Mouse (Mus musculus): Measurements from ENCODE around the gene Ormdl2. TPM values are rescaled to one million over a fixed set of nuclear protein-coding genes. Genes with fewer than 3 reads are reported as not detected.

Gene Ormdl2
- 59.2 and 64.6 TPM in 2 replicates for polyA plus RNA-seq (2014; fragmentation: Nextera tagmentation; extraction: Ambion mirVana)

DNA sequence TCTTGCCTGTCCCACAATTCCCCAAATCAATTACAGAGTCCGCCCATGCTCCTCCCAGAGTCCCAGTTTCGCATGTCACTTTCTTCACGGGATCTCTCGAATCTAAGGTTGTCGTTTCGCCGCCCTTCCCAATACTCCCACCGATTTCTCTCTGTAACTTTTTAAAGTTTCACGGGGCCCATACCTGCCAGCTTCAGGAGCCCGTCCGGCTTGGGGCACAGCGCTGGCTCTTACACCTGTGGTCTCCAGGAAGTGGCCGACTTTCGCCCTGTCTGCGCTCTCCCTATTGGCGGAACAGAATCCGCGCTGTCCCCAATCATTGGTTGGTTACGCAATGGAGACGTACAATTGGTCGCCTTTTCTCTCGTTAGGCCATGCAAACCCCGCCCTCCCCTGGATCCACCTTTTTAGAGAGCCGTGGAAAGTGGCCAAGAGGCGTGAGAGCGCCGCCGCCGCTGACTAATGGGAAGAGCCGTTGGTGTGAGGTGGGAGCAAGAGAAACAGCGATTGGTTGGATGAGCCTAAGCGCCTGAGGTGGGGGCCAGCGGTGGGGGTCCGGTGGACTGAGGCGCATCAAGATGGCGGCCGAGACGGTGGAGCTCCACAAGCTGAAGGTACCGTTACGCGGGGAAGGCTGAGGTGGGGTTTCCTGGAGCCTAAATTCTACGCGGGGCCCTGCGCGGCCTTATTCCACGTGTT, at the start of gene Ormdl2:
Gene Ormdl2, minus strand, starts transcription at position 288 of the 699 bp plus-strand sequence.
- Histone ChIP-seq H3K9me3 (ENCODE audit: control insufficient read depth, low read length) (no peaks in the 10 kb centered on the region), H3K9ac (ENCODE audit: low read length) (peak within 1 kb of the TSS; percentile 77), H3K36me3 (ENCODE audit: control insufficient read depth, insufficient read depth, low read length) (peaks cover 1% of the 10 kb centered on the region), H3K4me3 (ENCODE audit: low read depth, low read length) (peak within 1 kb of the TSS; percentile 88), H3K4me2 (ENCODE audit: low read depth) (peak within 1 kb of the TSS; percentile 67), H3K27me3 (ENCODE audit: control insufficient read depth, insufficient read depth, low read length) (no peaks in the 10 kb centered on the region), H3K4me1 (ENCODE audit: control insufficient read depth, insufficient read depth, low read length) (peaks cover 4% of the 10 kb centered on the region), H3K27ac (ENCODE audit: low read depth, low read length) (no peak within 1 kb of the TSS)
- DNase-seq (ENCODE audit: low spot score) (peak; percentile 99), ATAC-seq (ENCODE audit: insufficient read depth, low FRiP score, low TSS enrichment) (peak; percentile 100)
- WGBS, result under 1% methylated on average over 46 of the region's 46 CpGs

GRCm38 (mm10) chr10:128870341-128870740, 48.9 kb upstream of the Ormdl2 start:
- Histone ChIP-seq H3K9me3 (ENCODE audit: control insufficient read depth, low read length) (no peaks in the 10 kb centered on the region), H3K27me3 (ENCODE audit: control insufficient read depth, insufficient read depth, low read length) (no peaks in the 10 kb centered on the region), H3K4me3 (ENCODE audit: low read depth, low read length) (no peak overlapping the region), H3K4me2 (ENCODE audit: low read depth) (no peak overlapping the region), H3K27ac (ENCODE audit: low read depth, low read length) (no peak overlapping the region), H3K9ac (ENCODE audit: low read length) (no peak overlapping the region), H3K4me1 (ENCODE audit: control insufficient read depth, insufficient read depth, low read length) (no peaks in the 10 kb centered on the region), H3K36me3 (ENCODE audit: control insufficient read depth, insufficient read depth, low read length) (0 out of 2 replicates have a peak, but pooled peaks cover 7% of the 10 kb centered on the region)
- no peak for ATAC-seq (ENCODE audit: insufficient read depth, low FRiP score, low TSS enrichment)
- DNase-seq (ENCODE audit: low spot score), result no peak
- 87% methylated on average over 3 of the region's 3 CpGs for WGBS

GRCm38 (mm10) chr10:128866518-128866917, 45.1 kb upstream of the Ormdl2 start:
- Histone ChIP-seq H3K9ac (ENCODE audit: low read length) (no peak overlapping the region), H3K4me1 (ENCODE audit: control insufficient read depth, insufficient read depth, low read length) (no peaks in the 10 kb centered on the region), H3K36me3 (ENCODE audit: control insufficient read depth, insufficient read depth, low read length) (no peaks in the 10 kb centered on the region), H3K9me3 (ENCODE audit: control insufficient read depth, low read length) (no peaks in the 10 kb centered on the region), H3K4me3 (ENCODE audit: low read depth, low read length) (no peak overlapping the region), H3K27ac (ENCODE audit: low read depth, low read length) (no peak overlapping the region), H3K27me3 (ENCODE audit: control insufficient read depth, insufficient read depth, low read length) (no peaks in the 10 kb centered on the region), H3K4me2 (ENCODE audit: low read depth) (no peak overlapping the region)
- ATAC-seq (ENCODE audit: insufficient read depth, low FRiP score, low TSS enrichment), result no peak
- no peak for DNase-seq (ENCODE audit: low spot score)
- 79% methylated on average over 1 of the region's 1 CpGs for WGBS

DNA sequence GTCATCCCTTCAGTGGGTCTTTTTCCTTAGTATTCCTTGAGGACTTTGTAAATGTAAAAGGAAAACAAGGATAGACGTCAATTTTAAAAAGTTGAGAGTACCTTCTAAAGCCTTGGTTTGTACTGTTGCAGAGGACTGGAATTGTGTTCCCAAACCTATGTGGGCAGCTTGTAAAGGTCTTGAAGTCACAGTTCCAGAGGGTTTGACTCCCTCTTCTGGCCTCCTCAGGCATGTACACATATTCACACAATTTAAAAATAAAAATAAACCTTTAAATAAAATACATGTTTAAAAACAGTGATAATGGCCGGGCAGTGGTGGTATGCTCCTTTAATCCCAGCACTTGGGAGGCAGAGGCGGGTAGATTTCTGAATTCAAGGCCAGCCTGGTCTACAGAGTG, 44.6 kb upstream of the Ormdl2 start:
- Histone ChIP-seq H3K4me2 (ENCODE audit: low read depth) (no peak overlapping the region), H3K27me3 (ENCODE audit: control insufficient read depth, insufficient read depth, low read length) (no peaks in the 10 kb centered on the region), H3K4me3 (ENCODE audit: low read depth, low read length) (no peak overlapping the region), H3K9me3 (ENCODE audit: control insufficient read depth, low read length) (no peaks in the 10 kb centered on the region), H3K4me1 (ENCODE audit: control insufficient read depth, insufficient read depth, low read length) (no peaks in the 10 kb centered on the region), H3K27ac (ENCODE audit: low read depth, low read length) (no peak overlapping the region), H3K36me3 (ENCODE audit: control insufficient read depth, insufficient read depth, low read length) (no peaks in the 10 kb centered on the region), H3K9ac (ENCODE audit: low read length) (no peak overlapping the region)
- 88% methylated on average over 3 of the region's 3 CpGs for WGBS
- DNase-seq (ENCODE audit: low spot score), result no peak
- no peak for ATAC-seq (ENCODE audit: insufficient read depth, low FRiP score, low TSS enrichment)

DNA sequence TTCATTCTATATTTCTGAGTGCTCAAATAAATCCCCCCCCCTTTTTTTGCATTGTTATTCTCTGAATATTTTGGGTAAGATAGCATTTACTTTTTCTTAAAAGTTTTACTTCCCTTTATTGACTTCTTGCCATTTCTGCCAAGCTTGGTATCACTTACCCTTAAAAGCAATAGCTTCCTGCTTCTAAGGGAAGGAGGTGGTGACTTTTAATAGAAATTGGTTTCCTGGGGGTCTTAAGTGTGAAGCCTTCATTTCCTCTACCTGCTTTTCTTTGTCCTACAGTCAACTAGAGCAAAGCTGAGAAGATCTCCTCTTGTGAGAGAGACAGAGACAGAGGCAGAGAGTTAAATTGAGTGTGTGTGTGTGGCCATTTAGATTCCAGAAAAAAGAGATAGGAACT, 39.7 kb upstream of the Ormdl2 start:
- Histone ChIP-seq H3K27ac (ENCODE audit: low read depth, low read length) (no peak overlapping the region), H3K4me2 (ENCODE audit: low read depth) (no peak overlapping the region), H3K36me3 (ENCODE audit: control insufficient read depth, insufficient read depth, low read length) (no peaks in the 10 kb centered on the region), H3K27me3 (ENCODE audit: control insufficient read depth, insufficient read depth, low read length) (no peaks in the 10 kb centered on the region), H3K9ac (ENCODE audit: low read length) (no peak overlapping the region), H3K9me3 (ENCODE audit: control insufficient read depth, low read length) (no peaks in the 10 kb centered on the region), H3K4me1 (ENCODE audit: control insufficient read depth, insufficient read depth, low read length) (no peaks in the 10 kb centered on the region), H3K4me3 (ENCODE audit: low read depth, low read length) (no peak overlapping the region)
- no peak for DNase-seq (ENCODE audit: low spot score)
- no peak for ATAC-seq (ENCODE audit: insufficient read depth, low FRiP score, low TSS enrichment)

DNA sequence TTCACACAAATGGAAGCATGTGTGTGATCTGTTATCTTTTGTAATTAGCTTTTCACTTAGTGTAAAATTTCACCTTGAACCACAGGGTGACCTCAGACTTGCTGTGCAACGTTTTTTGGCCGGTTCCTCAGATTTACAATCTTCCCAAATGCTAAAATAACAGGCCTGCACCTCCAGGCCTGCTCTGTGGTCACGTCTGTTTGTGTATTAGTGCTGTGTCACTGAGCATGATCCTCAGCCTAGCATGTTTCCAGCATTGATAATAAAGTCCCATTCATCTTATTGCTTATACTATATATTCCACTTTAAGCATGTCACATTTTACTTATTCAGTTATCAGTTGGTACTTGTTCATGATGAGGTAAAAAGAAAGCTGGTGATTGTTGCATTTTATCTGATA, 28.9 kb upstream of the Ormdl2 start:
- DNase-seq (ENCODE audit: low spot score) (no peak), ATAC-seq (ENCODE audit: insufficient read depth, low FRiP score, low TSS enrichment) (no peak)
- 71% methylated on average over 3 of the region's 3 CpGs for WGBS
- H3K27ac ChIP-seq (ENCODE audit: low read depth, low read length), result no peak overlapping the region
- no peaks in the 10 kb centered on the region; the same call in 1 of the 2 replicates for H3K36me3 ChIP-seq (ENCODE audit: control insufficient read depth, insufficient read depth, low read length)
- no peak overlapping the region for H3K4me3 ChIP-seq (ENCODE audit: low read depth, low read length)
- H3K4me1 ChIP-seq (ENCODE audit: control insufficient read depth, insufficient read depth, low read length), result no peaks in the 10 kb centered on the region
- no peak overlapping the region for H3K9ac ChIP-seq (ENCODE audit: low read length)
- no peaks in the 10 kb centered on the region for H3K9me3 ChIP-seq (ENCODE audit: control insufficient read depth, low read length)
- H3K27me3 ChIP-seq (ENCODE audit: control insufficient read depth, insufficient read depth, low read length), result no peaks in the 10 kb centered on the region
- H3K4me2 ChIP-seq (ENCODE audit: low read depth), result no peak overlapping the region

GRCm38 (mm10) chr10:128848426-128848825, 27.0 kb upstream of the Ormdl2 start:
- Histone ChIP-seq H3K27ac (ENCODE audit: low read depth, low read length) (no peak overlapping the region), H3K9me3 (ENCODE audit: control insufficient read depth, low read length) (no peaks in the 10 kb centered on the region), H3K27me3 (ENCODE audit: control insufficient read depth, insufficient read depth, low read length) (no peaks in the 10 kb centered on the region), H3K9ac (ENCODE audit: low read length) (no peak overlapping the region), H3K36me3 (ENCODE audit: control insufficient read depth, insufficient read depth, low read length) (no peaks in the 10 kb centered on the region; the same call in 1 of the 2 replicates), H3K4me3 (ENCODE audit: low read depth, low read length) (no peak overlapping the region), H3K4me2 (ENCODE audit: low read depth) (no peak overlapping the region), H3K4me1 (ENCODE audit: control insufficient read depth, insufficient read depth, low read length) (no peaks in the 10 kb centered on the region)
- DNase-seq (ENCODE audit: low spot score) (no peak), ATAC-seq (ENCODE audit: insufficient read depth, low FRiP score, low TSS enrichment) (no peak)
- WGBS, result 48% methylated on average over 2 of the region's 2 CpGs

- Histone ChIP-seq H3K9ac (ENCODE audit: low read length) (no peak overlapping the region), H3K4me1 (ENCODE audit: control insufficient read depth, insufficient read depth, low read length) (no peaks in the 10 kb centered on the region), H3K4me3 (ENCODE audit: low read depth, low read length) (no peak overlapping the region), H3K4me2 (ENCODE audit: low read depth) (no peak overlapping the region), H3K36me3 (ENCODE audit: control insufficient read depth, insufficient read depth, low read length) (peaks cover 8% of the 10 kb centered on the region), H3K9me3 (ENCODE audit: control insufficient read depth, low read length) (no peaks in the 10 kb centered on the region), H3K27me3 (ENCODE audit: control insufficient read depth, insufficient read depth, low read length) (no peaks in the 10 kb centered on the region), H3K27ac (ENCODE audit: low read depth, low read length) (no peak overlapping the region)
- no peak for ATAC-seq (ENCODE audit: insufficient read depth, low FRiP score, low TSS enrichment)
- 97% methylated on average over 4 of the region's 4 CpGs for WGBS
- DNase-seq (ENCODE audit: low spot score), result no peak
Measured at GRCm38 (mm10) chr10:128846664-128847063, 25.2 kb upstream of the Ormdl2 start.

GRCm38 (mm10) chr10:128845516-128845915, 24.1 kb upstream of the Ormdl2 start:
- DNase-seq (ENCODE audit: low spot score) (peak; percentile 31), ATAC-seq (ENCODE audit: insufficient read depth, low FRiP score, low TSS enrichment) (no peak)
- Histone ChIP-seq H3K9me3 (ENCODE audit: control insufficient read depth, low read length) (no peaks in the 10 kb centered on the region), H3K4me1 (ENCODE audit: control insufficient read depth, insufficient read depth, low read length) (no peaks in the 10 kb centered on the region), H3K27me3 (ENCODE audit: control insufficient read depth, insufficient read depth, low read length) (no peaks in the 10 kb centered on the region), H3K9ac (ENCODE audit: low read length) (no peak overlapping the region), H3K4me3 (ENCODE audit: low read depth, low read length) (no peak overlapping the region), H3K4me2 (ENCODE audit: low read depth) (no peak overlapping the region), H3K36me3 (ENCODE audit: control insufficient read depth, insufficient read depth, low read length) (peaks cover 8% of the 10 kb centered on the region), H3K27ac (ENCODE audit: low read depth, low read length) (no peak overlapping the region)
- WGBS, result 37% methylated on average over 2 of the region's 2 CpGs
